Mouse (Mus musculus) thymus, postnatal 4 days (tissue): ENCODE measurements at regions not wholly inside any gene's neighbourhood (a gene's known extent, or its start where the extent isn't known, plus 50 kb on each side); places are given as distances from the start of the nearest gene placed in this dataset.

Source experiments
- DNase-seq: peaks from one replicate; pipeline ENCODE4 v3.0.0; 2021

GRCm38 (mm10) chr3:143574035-143574864 is 630.8 kb downstream of the Lmo4 start:
- no peak for DNase-seq

GRCm38 (mm10) chr3:143569930-143570329 is 635.1 kb downstream of the Lmo4 start:
- no peak for DNase-seq

- no peak for DNase-seq
Measured at GRCm38 (mm10) chr3:143565067-143565466, 640.0 kb downstream of the Lmo4 start.

GRCm38 (mm10) chr3:143542811-143543210 is 661.0 kb upstream of the Pkn2 start:
- no peak for DNase-seq

GRCm38 (mm10) chr3:143527982-143528381 is 646.2 kb upstream of the Pkn2 start:
- DNase-seq: no peak

GRCm38 (mm10) chr3:143527274-143527673 is 645.5 kb upstream of the Pkn2 start:
- DNase-seq: no peak

GRCm38 (mm10) chr3:143512517-143513249 is 630.9 kb upstream of the Pkn2 start:
- no peak for DNase-seq

GRCm38 (mm10) chr3:143509531-143509930 is 627.7 kb upstream of the Pkn2 start:
- DNase-seq: no peak

GRCm38 (mm10) chr3:143508280-143508679 is 626.5 kb upstream of the Pkn2 start:
- DNase-seq: peak; percentile 71

GRCm38 (mm10) chr3:143501017-143501416 is 619.2 kb upstream of the Pkn2 start:
- DNase-seq: no peak

GRCm38 (mm10) chr3:143495389-143495788 is 613.6 kb upstream of the Pkn2 start:
- DNase-seq: no peak

GRCm38 (mm10) chr3:143477916-143478610 is 596.3 kb upstream of the Pkn2 start:
- no peak for DNase-seq

GRCm38 (mm10) chr3:143475461-143475860 is 593.7 kb upstream of the Pkn2 start:
- DNase-seq: no peak

GRCm38 (mm10) chr3:143447005-143447709 is 565.4 kb upstream of the Pkn2 start:
- no peak for DNase-seq

GRCm38 (mm10) chr3:143417401-143417800 is 535.6 kb upstream of the Pkn2 start:
- DNase-seq: no peak

- no peak for DNase-seq
Measured at GRCm38 (mm10) chr3:143411655-143412054, 529.9 kb upstream of the Pkn2 start.

GRCm38 (mm10) chr3:143398966-143399365 is 517.2 kb upstream of the Pkn2 start:
- DNase-seq: no peak

GRCm38 (mm10) chr3:143384357-143384756 is 502.6 kb upstream of the Pkn2 start:
- no peak for DNase-seq

- peak; percentile 79 for DNase-seq
Measured at GRCm38 (mm10) chr3:143379193-143379592, 497.4 kb upstream of the Pkn2 start.

GRCm38 (mm10) chr3:143377446-143377845 is 495.6 kb upstream of the Pkn2 start:
- no peak for DNase-seq

- no peak for DNase-seq
Measured at GRCm38 (mm10) chr3:143375527-143376061, 493.8 kb upstream of the Pkn2 start.

- no peak for DNase-seq
Measured at GRCm38 (mm10) chr3:143373501-143373900, 491.7 kb upstream of the Pkn2 start.

- DNase-seq: no peak
Measured at GRCm38 (mm10) chr3:143369002-143369401, 487.2 kb upstream of the Pkn2 start.
